Mouse (Mus musculus): ENCODE measurements around the gene Plcg2. TPM values are rescaled to one million over a fixed set of nuclear protein-coding genes. Genes with fewer than 3 reads are reported as not detected.

Gene Plcg2
- polyA plus RNA-seq, 1 experiment, result 14.6 TPM

- H3K4me1 ChIP-seq (ENCODE audit: control insufficient read depth, insufficient read depth, insufficient read length, low read length), result peaks cover 17% of the 10 kb centered on the region; the same call in 1 of the 2 replicates
- H3K36me3 ChIP-seq (ENCODE audit: control insufficient read depth, insufficient read depth, low read length), result no peaks in the 10 kb centered on the region
- 90% methylated on average over 5 of the region's 5 CpGs for WGBS
- H3K27ac ChIP-seq (ENCODE audit: insufficient read depth, low read depth, low read length), result no peak overlapping the region
- no peak for TF ChIP-seq CTCF (IDR thresholded peaks at IDR 0.05; ENCODE audit: extremely low read depth, insufficient read length, insufficient replicate concordance, low read depth, low read length)
- TF ChIP-seq POLR2A (IDR thresholded peaks at IDR 0.05; ENCODE audit: low read depth, low read length), result no peak
- no peaks in the 10 kb centered on the region for H3K27me3 ChIP-seq (ENCODE audit: control insufficient read depth, insufficient read depth, low read length)
- H3K4me3 ChIP-seq (ENCODE audit: low read depth, low read length), result no peak overlapping the region; the same call in 1 of the 2 replicates
Measured at GRCm38 (mm10) chr8:117527983-117528382, 29.9 kb downstream of the Plcg2 start.

- Histone ChIP-seq H3K4me3 (ENCODE audit: low read depth, low read length) (no peak overlapping the region), H3K27ac (ENCODE audit: insufficient read depth, low read depth, low read length) (peak overlapping the region; percentile 35; the same call in 1 of the 2 replicates), H3K4me1 (ENCODE audit: control insufficient read depth, insufficient read depth, insufficient read length, low read length) (peaks cover 17% of the 10 kb centered on the region; the same call in 1 of the 2 replicates), H3K36me3 (ENCODE audit: control insufficient read depth, insufficient read depth, low read length) (no peaks in the 10 kb centered on the region), H3K27me3 (ENCODE audit: control insufficient read depth, insufficient read depth, low read length) (no peaks in the 10 kb centered on the region)
- WGBS, result 69% methylated on average over 5 of the region's 5 CpGs
- TF ChIP-seq CTCF (IDR thresholded peaks at IDR 0.05; ENCODE audit: extremely low read depth, insufficient read length, insufficient replicate concordance, low read depth, low read length), result no peak
- TF ChIP-seq POLR2A (IDR thresholded peaks at IDR 0.05; ENCODE audit: low read depth, low read length), result no peak
Measured at GRCm38 (mm10) chr8:117529177-117529576, 31.1 kb downstream of the Plcg2 start.

GRCm38 (mm10) chr8:117532381-117532972, 34.4 kb downstream of the Plcg2 start:
- H3K27ac ChIP-seq (ENCODE audit: insufficient read depth, low read depth, low read length), result no peak overlapping the region
- WGBS, result 67% methylated on average over 15 of the region's 15 CpGs

GRCm38 (mm10) chr8:117536862-117537261, 38.8 kb downstream of the Plcg2 start:
- 0 out of 2 replicates have a peak overlapping the region, but pooled peaks have one; percentile 35 for H3K27ac ChIP-seq (ENCODE audit: insufficient read depth, low read depth, low read length)
- H3K36me3 ChIP-seq (ENCODE audit: control insufficient read depth, insufficient read depth, low read length), result no peaks in the 10 kb centered on the region

More at GRCm38 (mm10) chr8:117532381-117532972, 34.4 kb downstream of the Plcg2 start:
- TF ChIP-seq POLR2A (IDR thresholded peaks at IDR 0.05; ENCODE audit: low read depth, low read length), result no peak
- TF ChIP-seq CTCF (IDR thresholded peaks at IDR 0.05; ENCODE audit: extremely low read depth, insufficient read length, insufficient replicate concordance, low read depth, low read length), result no peak
- H3K27me3 ChIP-seq (ENCODE audit: control insufficient read depth, insufficient read depth, low read length), result no peaks in the 10 kb centered on the region
- no peaks in the 10 kb centered on the region for H3K36me3 ChIP-seq (ENCODE audit: control insufficient read depth, insufficient read depth, low read length)
- peaks cover 12% of the 10 kb centered on the region; the same call in 1 of the 2 replicates for H3K4me1 ChIP-seq (ENCODE audit: control insufficient read depth, insufficient read depth, insufficient read length, low read length)
- no peak overlapping the region for H3K4me3 ChIP-seq (ENCODE audit: low read depth, low read length)

GRCm38 (mm10) chr8:117537751-117538150, 39.7 kb downstream of the Plcg2 start:
- TF ChIP-seq POLR2A (IDR thresholded peaks at IDR 0.05; ENCODE audit: low read depth, low read length) (no peak), CTCF (IDR thresholded peaks at IDR 0.05; ENCODE audit: extremely low read depth, insufficient read length, insufficient replicate concordance, low read depth, low read length) (no peak)

More at GRCm38 (mm10) chr8:117536862-117537261, 38.8 kb downstream of the Plcg2 start:
- Histone ChIP-seq H3K4me3 (ENCODE audit: low read depth, low read length) (no peak overlapping the region), H3K4me1 (ENCODE audit: control insufficient read depth, insufficient read depth, insufficient read length, low read length) (peaks cover 19% of the 10 kb centered on the region), H3K27me3 (ENCODE audit: control insufficient read depth, insufficient read depth, low read length) (no peaks in the 10 kb centered on the region)
- TF ChIP-seq CTCF (IDR thresholded peaks at IDR 0.05; ENCODE audit: extremely low read depth, insufficient read length, insufficient replicate concordance, low read depth, low read length) (no peak), POLR2A (IDR thresholded peaks at IDR 0.05; ENCODE audit: low read depth, low read length) (no peak)
- 85% methylated on average over 6 of the region's 6 CpGs for WGBS

GRCm38 (mm10) chr8:117542951-117543350, 44.9 kb downstream of the Plcg2 start:
- Histone ChIP-seq H3K4me3 (ENCODE audit: low read depth, low read length) (no peak overlapping the region), H3K27me3 (ENCODE audit: control insufficient read depth, insufficient read depth, low read length) (no peaks in the 10 kb centered on the region), H3K36me3 (ENCODE audit: control insufficient read depth, insufficient read depth, low read length) (no peaks in the 10 kb centered on the region), H3K4me1 (ENCODE audit: control insufficient read depth, insufficient read depth, insufficient read length, low read length) (peaks cover 23% of the 10 kb centered on the region), H3K27ac (ENCODE audit: insufficient read depth, low read depth, low read length) (no peak overlapping the region)
- TF ChIP-seq POLR2A (IDR thresholded peaks at IDR 0.05; ENCODE audit: low read depth, low read length) (no peak), CTCF (IDR thresholded peaks at IDR 0.05; ENCODE audit: extremely low read depth, insufficient read length, insufficient replicate concordance, low read depth, low read length) (no peak)

More at GRCm38 (mm10) chr8:117537751-117538150, 39.7 kb downstream of the Plcg2 start:
- H3K4me1 ChIP-seq (ENCODE audit: control insufficient read depth, insufficient read depth, insufficient read length, low read length), result peaks cover 12% of the 10 kb centered on the region
- H3K27ac ChIP-seq (ENCODE audit: insufficient read depth, low read depth, low read length), result 0 out of 2 replicates have a peak overlapping the region, but pooled peaks have one; percentile 35
- WGBS, result 81% methylated on average over 7 of the region's 7 CpGs
- no peaks in the 10 kb centered on the region for H3K36me3 ChIP-seq (ENCODE audit: control insufficient read depth, insufficient read depth, low read length)
- H3K27me3 ChIP-seq (ENCODE audit: control insufficient read depth, insufficient read depth, low read length), result no peaks in the 10 kb centered on the region
- H3K4me3 ChIP-seq (ENCODE audit: low read depth, low read length), result no peak overlapping the region

- TF ChIP-seq POLR2A (IDR thresholded peaks at IDR 0.05; ENCODE audit: low read depth, low read length), result no peak
- no peak for TF ChIP-seq CTCF (IDR thresholded peaks at IDR 0.05; ENCODE audit: extremely low read depth, insufficient read length, insufficient replicate concordance, low read depth, low read length)
- WGBS, result 78% methylated on average over 6 of the region's 6 CpGs
- no peaks in the 10 kb centered on the region for H3K36me3 ChIP-seq (ENCODE audit: control insufficient read depth, insufficient read depth, low read length)
- H3K4me1 ChIP-seq (ENCODE audit: control insufficient read depth, insufficient read depth, insufficient read length, low read length), result peaks cover 19% of the 10 kb centered on the region
- no peaks in the 10 kb centered on the region for H3K27me3 ChIP-seq (ENCODE audit: control insufficient read depth, insufficient read depth, low read length)
- H3K4me3 ChIP-seq (ENCODE audit: low read depth, low read length), result no peak overlapping the region
- no peak overlapping the region for H3K27ac ChIP-seq (ENCODE audit: insufficient read depth, low read depth, low read length)
Measured at GRCm38 (mm10) chr8:117543789-117544188, 45.7 kb downstream of the Plcg2 start.
